Mouse (Mus musculus) limb, embryonic 14.5 days (tissue): Measurements from ENCODE around the gene Foxm1. TPM values are rescaled to one million over a fixed set of nuclear protein-coding genes. Genes with fewer than 3 reads are reported as not detected.

ENCODE experiments used
- ATAC-seq: fragments of 200-750 bp; cut with Nextera tagmentation; 2 replicates; pipeline ENCODE4 v1.8.0; 2017; ENCODE audit warnings: low read depth, moderate number of reproducible peaks, moderate TSS enrichment; ENCODE audit not compliant: low FRiP score
- DNase-seq: peaks from one replicate; pipeline ENCODE4 v3.0.0-alpha.2; 2015; ENCODE audit warnings: low spot score
- H3K27ac ChIP-seq: fragments of 300-500 bp; sonication (generic); replicated peaks from 2 replicates; pipeline ENCODE4 v1.5.1; 2014; ENCODE audit warnings: low read depth, mild to moderate bottlenecking, low read length, moderate library complexity, mixed read lengths
- H3K27me3 ChIP-seq: fragments of 300-500 bp; sonication (generic); 2 replicates; pipeline ENCODE4 v1.6.1; 2014; ENCODE audit warnings: low read length, mixed read lengths; ENCODE audit not compliant: control insufficient read depth, insufficient read depth
- H3K36me3 ChIP-seq: fragments of 300-500 bp; sonication (generic); 2 replicates; pipeline ENCODE4 v1.6.1; 2014; ENCODE audit warnings: mild to moderate bottlenecking, low read length, moderate library complexity, mixed read lengths; ENCODE audit not compliant: control insufficient read depth, insufficient read depth
- H3K4me1 ChIP-seq: fragments of 300-500 bp; sonication (generic); 2 replicates; pipeline ENCODE4 v1.6.1; 2014; ENCODE audit warnings: antibody characterized with exemption, low read length, mixed read lengths; ENCODE audit not compliant: control insufficient read depth, insufficient read depth
- H3K4me2 ChIP-seq: fragments of 300-500 bp; sonication (generic); replicated peaks from 2 replicates; pipeline ENCODE4 v1.6.1; 2014; ENCODE audit warnings: low read depth, mild to moderate bottlenecking, low read length, moderate library complexity; ENCODE audit not compliant: severe bottlenecking
- H3K4me3 ChIP-seq: fragments of 300-500 bp; sonication (generic); replicated peaks from 2 replicates; pipeline ENCODE4 v1.5.1; 2014; ENCODE audit warnings: low read length
- H3K9ac ChIP-seq: fragments of 300-500 bp; sonication (generic); 2 replicates; pipeline ENCODE4 v1.6.1; 2014; ENCODE audit warnings: mild to moderate bottlenecking, low read depth, low read length, moderate library complexity; ENCODE audit not compliant: severe bottlenecking
- H3K9me3 ChIP-seq: fragments of 300-500 bp; sonication (generic); 2 replicates; pipeline ENCODE4 v1.6.1; 2016; ENCODE audit warnings: low read length; ENCODE audit not compliant: control insufficient read depth
- POLR2A ChIP-seq: fragments of 200-500 bp; IDR thresholded peaks from 2 replicates; pipeline ENCODE4 v1.8.0; 2012; ENCODE audit warnings: inconsistent platforms, mild to moderate bottlenecking, moderate library complexity, borderline replicate concordance; ENCODE audit not compliant: insufficient read depth, insufficient read length; ENCODE audit errors: extremely low read depth
- WGBS: fragments of 180-500 bp; shearing (Covaris S2); extraction: QIAGEN DNeasy Blood & Tissue Kit; methylation state at CpG from one replicate; pipeline ENCODE4 v1.1.7; 2014; 5-methylcytosine and 5-hydroxymethylcytosine counted together
- polyA plus RNA-seq, 2 experiments: library from polyadenylated mRNA; depleted of rRNA in 1 of 2; stranded (reverse) in 1 of 2; unstranded in 1 of 2; fragments of >200 nt; fragmentation: Nextera tagmentation in 1 of 2; extraction: Ambion mirVana in 1 of 2; gene quantifications; 2 replicates each; pipeline versions ENCODE4 v1.2.1 to v1.2.3; 2012 to 2014

Foxm1 gene
- polyA plus RNA-seq, 2 experiments, result 30.9 to 81.2 TPM

DNA sequence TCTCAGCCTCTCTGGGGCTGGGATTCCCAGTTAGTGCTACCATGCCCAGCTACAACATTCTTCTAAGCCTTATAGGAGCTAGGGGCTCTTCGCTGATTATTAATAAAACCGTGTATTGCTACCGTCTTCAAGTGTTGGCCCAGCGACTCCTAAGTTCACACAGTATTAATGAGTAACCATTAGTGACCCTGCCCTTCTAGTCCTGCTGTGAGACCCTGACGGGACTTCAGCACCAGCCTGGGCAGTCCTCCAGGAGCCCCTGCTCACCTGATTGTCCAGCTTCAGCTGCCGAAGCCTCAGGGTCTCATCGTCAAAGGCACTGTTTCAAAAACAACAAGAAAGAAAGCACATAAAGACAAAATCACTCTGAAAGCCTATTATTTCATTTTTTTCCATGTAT lies 25.3 kb upstream of the Foxm1 start:
- Histone ChIP-seq H3K27me3 (no peaks in the 10 kb centered on the region), H3K9ac (no peak overlapping the region), H3K36me3 (peaks cover 40% of the 10 kb centered on the region), H3K4me3 (no peak overlapping the region), H3K9me3 (no peaks in the 10 kb centered on the region), H3K27ac (no peak overlapping the region), H3K4me2 (no peak overlapping the region), H3K4me1 (peaks cover 7% of the 10 kb centered on the region; the same call in 1 of the 2 replicates)
- TF ChIP-seq POLR2A, result no peak
- DNase-seq, result no peak
- no peak for ATAC-seq
- 80% methylated on average over 7 of the region's 7 CpGs for WGBS

DNA sequence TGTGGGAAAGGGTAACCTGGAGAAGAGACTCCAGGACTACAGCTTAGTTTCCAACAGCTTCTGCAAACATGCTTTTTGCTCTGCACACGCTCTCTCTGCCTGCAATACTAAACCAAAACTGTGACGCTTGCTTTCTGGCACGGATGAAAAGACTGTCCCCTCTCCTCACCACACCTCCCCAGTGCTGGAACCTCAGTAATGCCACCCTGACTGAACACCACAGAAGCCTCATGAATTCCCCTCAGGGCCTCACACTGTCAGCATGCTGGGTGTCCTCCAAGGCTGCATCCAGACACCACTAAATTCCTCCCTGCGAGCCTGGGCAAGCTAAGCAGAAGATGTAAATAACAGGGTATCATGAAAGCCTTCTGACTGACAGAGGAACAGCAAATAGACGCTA lies 23.9 kb upstream of the Foxm1 start:
- DNase-seq (peak; percentile 42), ATAC-seq (peak; percentile 60; the same call in 1 of the 2 replicates)
- no peak overlapping the region for H3K9ac ChIP-seq

DNA sequence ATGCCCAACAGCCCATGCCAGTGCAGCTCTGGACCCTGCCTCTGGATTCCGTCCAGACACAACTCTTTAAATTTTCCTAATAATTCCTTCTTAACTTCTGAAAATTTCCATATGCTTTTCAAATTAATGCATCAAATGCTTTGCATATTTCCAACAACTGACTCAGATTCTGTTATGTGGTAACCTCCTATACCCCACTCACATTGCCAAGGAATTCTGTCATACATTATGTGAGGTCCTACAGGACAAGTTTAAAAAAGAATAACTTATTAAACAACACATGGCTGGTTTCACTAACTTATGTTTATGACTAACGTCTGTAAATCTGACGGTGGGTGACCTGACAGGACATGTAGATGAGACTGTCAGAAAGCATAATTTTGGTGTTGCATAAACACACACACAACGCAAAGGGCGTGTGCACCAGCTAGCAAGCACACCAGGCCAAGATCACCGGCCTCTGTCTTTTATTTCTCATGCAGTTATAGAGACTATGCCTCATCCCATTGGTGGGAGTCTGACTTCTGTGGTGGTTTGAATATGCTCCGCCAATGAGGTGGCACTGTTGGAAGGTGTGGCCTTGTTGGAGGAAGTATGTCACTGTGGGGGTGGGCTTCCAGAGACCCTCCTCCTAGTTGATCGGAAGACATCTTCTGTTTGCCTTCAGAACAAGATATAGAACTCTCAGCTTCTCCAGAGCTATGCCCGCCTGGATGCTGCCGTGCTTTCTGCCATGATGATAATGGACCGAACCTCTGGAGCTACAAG lies 20.6 kb upstream of the Foxm1 start:
- H3K4me3 ChIP-seq, result no peak overlapping the region
- H3K27me3 ChIP-seq, result no peaks in the 10 kb centered on the region
- H3K4me2 ChIP-seq, result no peak overlapping the region
- no peak for DNase-seq
- ATAC-seq, result no peak
- H3K27ac ChIP-seq, result peak overlapping the region; percentile 26; the same call in 1 of the 2 replicates
- TF ChIP-seq POLR2A, result no peak
- H3K36me3 ChIP-seq, result peaks cover 18% of the 10 kb centered on the region
- peaks cover 7% of the 10 kb centered on the region; the same call in 1 of the 2 replicates for H3K4me1 ChIP-seq
- H3K9me3 ChIP-seq, result no peaks in the 10 kb centered on the region
- no peak overlapping the region for H3K9ac ChIP-seq
- 83% methylated on average over 11 of the region's 11 CpGs for WGBS

More for the DNA sequence above, 23.9 kb upstream of the Foxm1 start:
- Histone ChIP-seq H3K27me3 (no peaks in the 10 kb centered on the region), H3K4me1 (peaks cover 7% of the 10 kb centered on the region; the same call in 1 of the 2 replicates), H3K4me3 (no peak overlapping the region), H3K36me3 (peaks cover 34% of the 10 kb centered on the region), H3K4me2 (no peak overlapping the region), H3K27ac (peak overlapping the region; percentile 13; the same call in 1 of the 2 replicates), H3K9me3 (no peaks in the 10 kb centered on the region)
- 20% methylated on average over 5 of the region's 5 CpGs for WGBS
- no peak for TF ChIP-seq POLR2A

DNA sequence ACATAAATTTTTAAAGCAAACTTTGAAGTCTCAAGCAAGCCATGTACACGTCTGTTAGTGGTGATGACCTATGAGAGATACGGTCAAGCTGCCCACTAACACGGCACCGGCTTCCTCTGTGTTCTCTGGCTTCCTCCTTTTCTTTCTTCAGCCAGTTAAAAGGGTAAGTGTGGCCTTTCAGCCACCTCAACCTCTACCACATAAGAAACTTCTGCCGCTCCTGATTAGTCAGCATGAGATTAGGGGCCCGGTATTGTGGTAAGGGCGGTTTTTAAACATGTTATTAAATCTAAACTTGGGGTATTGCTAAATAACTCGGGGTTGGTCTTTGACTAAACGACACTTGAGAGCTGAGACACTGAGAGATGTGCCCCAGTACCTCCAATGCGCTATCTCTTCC lies 17.1 kb upstream of the Foxm1 start:
- no peak for ATAC-seq
- no peak overlapping the region for H3K9ac ChIP-seq
- WGBS, result 85% methylated on average over 10 of the region's 10 CpGs
- H3K9me3 ChIP-seq, result no peaks in the 10 kb centered on the region
- H3K27me3 ChIP-seq, result no peaks in the 10 kb centered on the region
- no peak overlapping the region for H3K27ac ChIP-seq
- DNase-seq, result no peak
- H3K36me3 ChIP-seq, result peaks cover 18% of the 10 kb centered on the region
- H3K4me2 ChIP-seq, result no peak overlapping the region
- TF ChIP-seq POLR2A, result no peak
- H3K4me3 ChIP-seq, result no peak overlapping the region
- H3K4me1 ChIP-seq, result no peaks in the 10 kb centered on the region

DNA sequence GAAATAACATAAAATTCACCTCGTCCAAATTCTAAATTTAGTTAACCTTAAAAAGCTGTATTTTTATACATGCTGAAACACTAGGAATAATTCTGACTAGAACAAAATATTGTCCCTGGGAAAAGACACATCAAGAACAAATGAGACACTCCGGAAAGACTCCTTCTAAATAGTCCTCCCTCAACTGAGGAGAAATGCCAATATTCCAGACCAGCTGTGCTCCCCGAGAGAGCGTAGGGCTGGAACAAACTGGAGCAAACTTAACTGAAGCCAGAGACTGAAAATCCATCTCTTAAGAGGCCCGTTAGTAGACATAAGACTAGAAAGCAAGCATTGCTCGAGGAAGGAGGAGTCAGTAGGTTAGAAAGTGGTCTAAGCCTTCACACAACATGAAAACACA lies 16.0 kb upstream of the Foxm1 start:
- ATAC-seq (no peak), DNase-seq (no peak)
- no peak overlapping the region for H3K4me2 ChIP-seq
- no peak overlapping the region; the same call in 1 of the 2 replicates for H3K27ac ChIP-seq
- TF ChIP-seq POLR2A, result no peak
- no peaks in the 10 kb centered on the region for H3K4me1 ChIP-seq
- H3K9me3 ChIP-seq, result no peaks in the 10 kb centered on the region
- no peak overlapping the region for H3K9ac ChIP-seq
- no peaks in the 10 kb centered on the region for H3K27me3 ChIP-seq
- H3K36me3 ChIP-seq, result peaks cover 23% of the 10 kb centered on the region
- 72% methylated on average over 6 of the region's 6 CpGs for WGBS
- H3K4me3 ChIP-seq, result no peak overlapping the region
